Mouse (Mus musculus) heart, postnatal 36 days (tissue): ENCODE results near the gene Ptgs1. TPM values are rescaled to one million over a fixed set of nuclear protein-coding genes. Genes with fewer than 3 reads are reported as not detected.
"Not testable (repeated sequence)": the region's sequence is repeated elsewhere in the genome, so short reads cannot be mapped to it uniquely, and the experiment has no call there.

Source experiments
- DNase-seq, 2 experiments: peaks; one replicate each; pipeline ENCODE4 v3.0.0; 2021 to 2022
- intact Hi-C: fragments of 180-260 bp; cut with DNase I; formaldehyde crosslinking; loops from one replicate; pipeline ENCODE4 v1.15.1; 2025
- total RNA-seq, 2 experiments: library from RNA; stranded (reverse); gene quantifications; 2 replicates each; pipeline ENCODE4 v1.2.3; 2021

Ptgs1 gene
- total RNA-seq, result 10 to 100 TPM; 18.9 to 20.8 TPM

GRCm38 (mm10) chr2:36230366-36230765 is at the start of gene Ptgs1:
Gene Ptgs1 (plus strand): TSS chr2:36230426.
- intact Hi-C loops, result no loop called here
- peak; percentile 65 to 69 for DNase-seq

- intact Hi-C loops, DNase-seq: not testable (repeated sequence)
Measured at GRCm38 (mm10) chr2:36181587-36182368, 48.4 kb upstream of the Ptgs1 start.

- intact Hi-C loops, result no loop called here
- no peak for DNase-seq
Measured at GRCm38 (mm10) chr2:36183278-36183677, 46.9 kb upstream of the Ptgs1 start.

- intact Hi-C loops, result no loop called here
Measured at GRCm38 (mm10) chr2:36184192-36184591, 46.0 kb upstream of the Ptgs1 start.

DNA sequence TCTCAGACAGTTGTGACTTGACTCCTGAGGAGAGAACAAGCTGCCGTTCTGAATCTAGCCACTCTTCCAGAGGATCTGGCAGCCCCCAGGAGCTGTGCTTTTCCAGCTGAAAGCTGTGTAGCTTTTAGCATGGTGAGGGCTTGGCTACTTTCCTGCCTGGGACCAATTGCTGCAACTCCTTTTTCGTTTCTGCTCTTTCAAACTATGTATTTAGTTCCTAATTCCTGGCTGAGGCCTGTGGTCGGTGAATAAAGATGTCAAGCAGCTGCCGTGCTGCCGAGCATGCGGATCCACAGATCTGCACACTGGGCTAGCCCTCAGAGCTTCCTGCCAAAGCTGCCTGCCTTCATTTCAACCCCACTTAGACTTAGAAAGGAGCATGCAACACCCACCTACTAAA is 45.4 kb upstream of the Ptgs1 start:
- intact Hi-C loops, result no loop called here
- DNase-seq, result no peak

More at GRCm38 (mm10) chr2:36184192-36184591, 46.0 kb upstream of the Ptgs1 start:
- DNase-seq, result no peak

- intact Hi-C loops, DNase-seq: not testable (repeated sequence)
Measured at GRCm38 (mm10) chr2:36189200-36189599, 41.0 kb upstream of the Ptgs1 start.

GRCm38 (mm10) chr2:36191098-36191941 is 38.9 kb upstream of the Ptgs1 start:
- DNase-seq, result no peak
- intact Hi-C loops, result no loop called here

- DNase-seq, result no peak
- intact Hi-C loops, result no loop called here
Measured at GRCm38 (mm10) chr2:36197021-36197420, 33.2 kb upstream of the Ptgs1 start.

DNA sequence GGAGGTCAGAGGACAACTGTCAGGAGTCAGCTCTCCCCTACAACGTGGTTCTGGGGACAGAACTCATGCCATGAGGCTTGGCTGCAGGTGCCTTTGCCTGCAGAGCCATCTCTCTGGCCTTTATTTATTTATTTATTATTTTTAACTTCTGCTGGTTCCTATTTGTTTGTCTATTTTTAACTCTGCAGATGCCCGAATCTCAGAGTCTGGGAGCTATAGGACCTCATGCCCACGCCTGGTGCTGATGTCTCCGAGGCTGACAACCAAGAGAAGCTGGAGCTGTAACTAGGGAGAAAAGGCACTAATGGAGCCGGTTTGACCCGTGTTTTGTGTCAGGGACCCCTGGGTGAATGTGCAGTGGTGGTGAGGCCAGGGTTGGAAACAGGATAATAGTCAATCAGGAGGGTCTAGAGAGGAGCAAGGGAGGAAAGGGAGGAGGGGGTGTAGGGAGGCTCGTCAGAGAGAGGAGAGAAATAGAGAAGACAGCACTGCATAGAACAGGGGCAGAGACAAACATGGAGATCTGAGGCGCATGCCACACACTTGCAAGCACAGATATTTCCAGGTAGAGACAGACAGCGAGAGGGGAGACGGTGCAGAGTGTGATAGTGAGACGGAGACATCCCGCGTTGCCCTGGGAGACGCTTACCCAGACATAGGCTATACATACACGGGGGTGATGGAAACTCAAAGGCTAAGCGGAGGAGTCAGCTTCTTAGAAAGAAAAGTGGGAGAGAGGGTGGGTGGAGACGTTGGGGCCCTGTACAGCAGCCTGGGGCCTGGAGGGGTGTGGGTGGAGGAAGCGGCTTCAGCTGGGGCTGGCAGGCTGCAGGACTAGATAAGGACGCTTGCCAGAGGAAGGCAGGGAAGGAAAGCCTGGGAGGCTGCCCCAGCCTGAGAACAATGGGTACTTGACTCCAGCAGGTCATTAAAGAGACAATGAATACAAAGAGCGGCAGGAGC is 32.0 kb upstream of the Ptgs1 start:
- peak; percentile 61 to 63 for DNase-seq
- intact Hi-C loops, result loop anchor here (2.0 kb wide), 1 partner anchor 61 kb away; the partner anchor contains the start of genes Mrrf and Rbm18

DNA sequence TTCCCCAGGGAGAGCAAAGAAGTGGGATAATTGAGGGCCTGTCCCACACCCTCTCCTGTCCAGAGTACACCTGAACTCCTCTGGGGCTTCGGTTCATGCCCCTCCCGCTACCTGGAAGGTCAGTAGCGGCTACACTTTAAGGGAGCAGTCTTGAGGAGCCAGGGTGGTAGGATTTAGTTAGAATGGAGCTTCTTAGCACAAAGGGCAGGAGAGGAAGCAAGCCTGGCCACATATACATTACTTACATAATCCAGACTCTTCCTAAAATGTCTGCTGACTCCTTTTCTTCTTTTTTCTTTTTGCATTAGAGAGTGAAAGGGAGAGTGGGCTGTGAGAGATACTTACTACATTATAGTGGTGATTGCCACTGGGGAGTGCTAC is 31.4 kb upstream of the Ptgs1 start:
- no peak for DNase-seq
- intact Hi-C loops, result loop anchor here (2.0 kb wide), 1 partner anchor 62 kb away; the partner anchor contains the start of genes Mrrf and Rbm18

DNA sequence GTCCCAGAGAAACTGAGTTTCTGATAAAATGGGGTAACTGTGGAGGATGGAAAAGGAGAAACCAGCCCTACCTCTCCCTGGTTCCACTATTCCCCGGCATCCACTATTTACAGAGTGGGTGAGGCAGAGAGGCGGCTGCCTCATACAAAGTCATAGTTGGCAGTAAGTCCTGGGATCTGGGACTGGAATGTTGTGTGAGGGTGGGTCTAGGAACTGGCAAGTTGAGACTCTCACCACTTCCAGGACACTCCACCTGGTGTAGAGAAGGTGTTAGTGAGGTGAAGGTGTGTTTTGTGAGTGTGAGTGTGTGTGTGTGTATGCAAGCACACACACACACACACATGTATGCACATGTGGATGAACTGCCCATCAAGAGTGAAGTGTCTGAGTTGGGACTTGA is 29.4 kb upstream of the Ptgs1 start:
- intact Hi-C loops, result no loop called here
- DNase-seq, result no peak

DNA sequence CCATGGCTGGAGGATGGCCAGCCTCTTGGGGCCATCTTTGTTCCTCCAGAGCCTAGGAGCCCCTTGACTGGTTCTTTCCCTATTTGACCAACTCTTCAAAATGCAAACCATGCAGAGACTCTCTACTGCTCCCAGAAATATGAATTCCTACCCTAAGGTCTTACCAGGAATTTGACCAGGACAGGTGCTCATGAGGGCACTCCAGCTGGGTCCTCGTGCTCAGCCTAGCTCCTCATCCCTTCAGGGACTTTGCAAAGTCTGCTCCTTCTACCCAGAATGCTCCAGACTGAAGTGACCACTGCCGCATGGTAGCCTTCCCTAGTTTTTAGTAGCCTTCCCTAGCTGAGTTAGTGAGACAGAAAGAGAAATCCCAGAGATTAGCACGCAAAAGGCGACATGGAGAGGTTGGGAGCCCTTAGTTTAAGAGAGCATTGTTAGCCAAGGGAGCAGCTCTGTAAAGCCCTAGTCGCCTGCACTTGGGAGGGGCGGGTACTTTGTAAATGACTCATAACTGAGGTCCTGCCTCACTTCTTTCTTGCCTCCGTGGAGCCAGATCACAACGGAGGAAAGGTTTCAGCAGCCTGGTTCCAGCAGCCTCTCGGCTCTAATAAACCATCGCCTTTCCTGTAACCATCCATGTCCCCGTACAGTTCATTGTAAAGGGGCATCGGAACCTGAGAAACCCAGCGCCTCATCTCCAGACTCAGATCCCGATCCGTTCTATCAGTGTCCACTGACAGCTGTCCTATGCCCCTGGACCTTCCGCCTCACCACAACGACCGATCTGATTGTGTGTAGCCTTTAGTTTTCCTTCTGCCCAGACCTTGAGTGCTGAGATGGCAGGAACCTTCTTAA is 28.2 kb upstream of the Ptgs1 start:
- DNase-seq, result no peak
- intact Hi-C loops, result no loop called here

- intact Hi-C loops, result no loop called here
- no peak for DNase-seq
Measured at GRCm38 (mm10) chr2:36202611-36202880, 27.7 kb upstream of the Ptgs1 start.

DNA sequence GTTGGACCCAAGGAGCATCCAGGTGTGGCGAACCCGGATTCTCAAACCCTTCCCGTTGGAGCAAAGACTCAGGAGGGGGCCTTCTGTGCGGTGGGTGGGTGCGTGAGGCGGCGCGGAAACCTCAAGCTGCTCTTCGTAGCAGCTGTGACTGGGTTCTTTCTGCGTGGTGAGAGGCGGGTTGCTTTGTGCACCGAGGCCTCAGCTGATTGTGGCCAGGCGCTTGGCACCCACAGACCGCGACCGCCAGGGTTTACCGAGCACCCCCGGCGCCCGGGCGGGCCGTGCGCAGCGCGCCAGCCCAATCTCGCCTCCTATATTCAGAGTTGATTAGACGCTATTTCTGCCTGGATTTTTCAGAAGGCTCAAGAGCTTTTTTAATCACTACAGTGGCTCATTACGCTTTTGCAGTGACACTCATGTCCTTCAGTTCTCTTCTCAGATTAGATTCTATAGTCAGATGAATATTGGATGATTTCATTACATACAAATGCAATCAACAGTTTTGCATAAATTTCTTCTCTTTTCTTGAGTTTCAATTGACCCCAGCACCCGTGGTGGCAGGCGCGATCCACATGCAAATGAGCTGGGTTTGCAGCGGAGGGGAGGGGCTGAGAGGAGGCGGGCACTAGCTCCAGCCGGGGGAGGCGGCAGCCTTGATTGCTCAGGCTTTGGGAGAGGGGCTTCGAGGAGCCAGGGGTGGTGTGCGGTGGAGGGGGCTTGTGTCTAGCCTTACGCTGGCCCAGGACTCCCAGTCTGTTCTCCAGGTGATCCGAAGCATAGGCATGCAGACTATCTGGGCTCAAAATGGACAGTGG is 27.0 kb upstream of the Ptgs1 start:
- intact Hi-C loops, result no loop called here
- peak in 1 of 2 experiments; percentile 38 for DNase-seq

DNA sequence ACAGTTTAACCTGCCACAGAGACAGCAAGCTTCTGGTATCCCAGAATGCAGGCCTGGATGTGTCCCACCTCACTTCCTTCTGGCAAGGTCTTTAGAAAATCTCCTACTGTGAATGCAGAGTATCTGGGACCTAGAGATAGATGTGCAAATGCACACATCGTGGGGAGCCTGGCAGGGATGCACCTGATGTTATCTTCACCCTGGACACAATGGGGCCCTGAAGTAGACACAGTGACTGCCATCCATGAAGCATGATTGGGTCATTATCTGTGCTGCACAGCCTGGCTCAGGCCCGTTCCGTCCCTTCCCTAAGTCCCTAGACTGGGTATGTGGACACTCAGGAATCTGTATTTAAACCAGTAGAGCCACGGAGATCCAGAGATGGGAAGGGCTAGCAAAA is 25.6 kb upstream of the Ptgs1 start:
- DNase-seq, result no peak
- intact Hi-C loops, result no loop called here

DNA sequence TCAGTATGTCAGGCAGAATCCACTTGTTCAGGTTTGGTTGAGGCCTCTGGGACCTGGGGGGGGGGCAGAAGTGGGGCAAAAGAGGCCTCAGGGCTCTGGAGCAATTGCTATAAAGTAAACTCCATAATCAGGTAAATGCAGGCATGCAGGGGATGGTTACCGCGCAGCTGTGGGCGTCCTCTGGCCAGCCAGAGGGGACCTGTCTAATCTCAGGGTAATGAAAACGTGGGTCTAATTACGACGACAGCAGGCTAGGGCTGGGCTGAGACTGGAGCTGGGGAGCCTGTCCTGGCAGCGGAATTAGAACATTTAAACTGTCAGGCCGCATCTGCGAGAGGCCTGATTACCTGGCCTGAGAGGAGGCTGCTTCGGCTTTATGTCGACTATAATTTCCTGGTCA is 23.2 kb upstream of the Ptgs1 start:
- intact Hi-C loops, result no loop called here
- DNase-seq, result no peak

GRCm38 (mm10) chr2:36210796-36211195 is 19.4 kb upstream of the Ptgs1 start:
- intact Hi-C loops, result loop anchor here (5.0 to 10.0 kb wide), 2 partner anchors 73 to 106 kb away; partner anchors contain the start of genes Lhx6, Mrrf and Rbm18
- DNase-seq, result peak in 1 of 2 experiments; percentile 45

DNA sequence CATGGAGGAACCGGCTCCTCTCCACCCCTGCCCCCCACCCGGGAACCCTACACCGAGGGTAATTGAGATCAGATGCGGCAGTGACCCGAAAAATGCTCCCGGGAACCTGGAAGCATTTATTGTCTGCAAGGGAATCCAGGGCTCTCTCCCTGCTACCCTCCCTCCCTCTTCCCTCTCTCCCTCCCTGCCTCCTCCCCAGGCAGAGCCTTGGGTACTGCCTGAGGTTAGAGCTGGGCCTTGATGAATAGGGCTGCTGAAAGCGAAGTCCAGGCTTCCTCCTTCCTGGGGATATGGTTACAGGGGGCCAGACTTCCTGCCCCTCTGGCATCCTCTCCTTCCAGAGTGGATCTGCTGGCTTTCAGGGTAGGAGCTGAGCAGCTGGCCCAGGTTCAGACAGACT is 18.4 kb upstream of the Ptgs1 start:
- no peak for DNase-seq
- intact Hi-C loops, result loop anchor here (5.0 to 10.0 kb wide), 2 partner anchors 74 to 107 kb away; partner anchors contain the start of genes Lhx6, Mrrf and Rbm18

DNA sequence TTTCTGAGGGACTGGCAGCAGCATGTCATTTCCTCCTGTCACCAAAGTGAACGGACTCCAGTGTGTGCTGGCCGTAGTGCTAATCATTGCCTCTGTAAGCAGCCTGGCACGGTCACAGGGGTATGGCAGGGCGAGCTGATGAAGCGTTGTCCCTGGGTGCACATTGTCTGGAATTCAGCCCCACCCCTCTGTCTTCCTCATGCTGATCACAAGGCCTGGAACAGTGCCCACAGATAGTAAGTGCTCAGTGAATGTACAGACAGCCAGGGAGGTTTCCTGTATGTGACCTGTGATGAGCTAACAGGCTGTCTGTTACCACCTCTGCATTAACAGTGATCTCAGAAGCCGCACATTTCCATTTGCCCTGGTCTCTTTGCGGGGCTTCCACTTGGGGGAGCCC is 17.1 kb upstream of the Ptgs1 start:
- DNase-seq, result peak in 1 of 2 experiments; percentile 49
- intact Hi-C loops, result loop anchor here (5.0 to 10.0 kb wide), 2 partner anchors 76 to 108 kb away; partner anchors contain the start of genes Lhx6, Mrrf and Rbm18
